Mouse (Mus musculus) CH12F3 (cell line): Measurements from ENCODE around the gene Gnb4.

Experiments
- in situ Hi-C: fragments of 300-500 bp; cut with MboI; formaldehyde crosslinking; loops from 2 replicates; pipeline ENCODE4 v1.14.3; 2020; ENCODE audit warnings: low sequenced_read_pairs

Gene Gnb4

GRCm38 (mm10) chr3:32616331-32617052, at the start of gene Gnb4:
TSS of gene Gnb4 (minus strand) at chr3:32616585.
- in situ Hi-C loops = no loop called here

- in situ Hi-C loops = no loop called here
Observed at GRCm38 (mm10) chr3:32661556-32661930, 45.2 kb upstream of the Gnb4 start.

- in situ Hi-C loops = no loop called here
Observed at GRCm38 (mm10) chr3:32660831-32661555, 44.6 kb upstream of the Gnb4 start.

DNA sequence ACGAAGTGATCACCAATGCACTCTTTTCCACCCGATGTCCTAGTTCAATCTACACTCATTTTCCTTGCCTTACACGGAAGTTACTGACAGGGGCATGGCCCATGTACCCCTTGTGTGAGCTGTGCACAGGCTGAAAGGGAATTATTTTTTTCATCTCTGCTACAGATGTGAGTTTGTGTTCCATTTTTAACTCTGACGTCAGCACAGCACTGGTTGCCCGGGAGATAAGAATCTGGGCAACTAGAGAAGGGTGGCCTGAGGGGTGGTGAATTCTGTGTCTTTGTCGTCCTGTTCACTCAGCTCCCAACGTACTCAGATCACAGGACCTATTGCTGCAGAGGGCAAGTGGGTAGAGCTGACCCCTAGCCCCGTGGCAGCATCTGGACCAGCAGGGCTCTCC, 43.9 kb upstream of the Gnb4 start:
- in situ Hi-C loops = no loop called here

- in situ Hi-C loops = no loop called here
Observed at GRCm38 (mm10) chr3:32659506-32659905, 43.1 kb upstream of the Gnb4 start.

- in situ Hi-C loops = no loop called here
Observed at GRCm38 (mm10) chr3:32658821-32659220, 42.4 kb upstream of the Gnb4 start.

GRCm38 (mm10) chr3:32658401-32658800, 42.0 kb upstream of the Gnb4 start:
- in situ Hi-C loops = no loop called here

DNA sequence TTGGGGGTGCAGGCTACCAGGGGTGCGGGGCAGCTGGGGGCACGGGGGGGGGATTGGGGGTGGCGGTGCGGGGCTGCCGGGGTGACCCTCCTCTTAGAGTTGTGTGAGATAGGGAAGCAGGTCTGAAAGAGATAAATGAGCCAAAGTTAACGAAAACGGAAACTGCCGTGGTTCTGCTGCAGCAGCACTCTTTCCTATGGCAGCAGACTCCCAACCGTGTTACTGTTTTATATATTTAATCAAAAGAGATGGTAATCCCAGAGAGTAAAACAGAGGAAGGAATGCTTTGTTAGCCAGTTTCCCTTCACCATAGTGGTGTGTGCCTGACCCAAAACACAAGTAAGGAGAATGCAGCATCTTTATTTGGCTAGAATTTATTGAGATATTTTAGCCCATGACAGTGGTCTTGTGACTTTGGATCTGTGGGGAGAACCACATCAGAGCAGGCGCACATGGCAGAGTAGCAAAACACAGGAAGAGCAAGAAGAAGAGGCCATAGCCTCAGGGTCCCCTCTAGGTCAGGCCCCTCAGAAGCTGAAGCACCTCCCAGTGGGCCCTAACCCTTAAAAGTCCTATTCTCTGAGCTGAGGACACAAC, 40.1 kb upstream of the Gnb4 start:
- in situ Hi-C loops = no loop called here

GRCm38 (mm10) chr3:32655994-32656393, 39.6 kb upstream of the Gnb4 start:
- in situ Hi-C loops = no loop called here

DNA sequence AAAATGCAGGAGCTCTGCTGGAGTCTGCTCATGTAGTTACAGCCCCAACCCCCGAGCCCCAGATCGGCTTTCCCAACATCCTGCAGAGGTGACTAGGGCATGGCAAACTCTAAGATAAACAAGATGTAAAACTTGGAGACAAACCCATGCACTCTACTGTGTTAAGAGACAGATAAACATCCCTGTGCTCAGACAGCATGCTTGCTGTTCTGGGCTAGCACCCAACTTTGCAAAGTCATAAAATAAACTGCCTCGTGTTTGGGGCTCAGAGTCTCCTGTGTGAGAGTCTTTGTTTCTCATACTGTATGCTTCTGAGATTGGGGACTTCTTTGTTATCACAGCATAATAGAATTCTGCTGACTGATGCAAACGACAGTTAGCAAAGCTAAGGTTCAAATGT, 36.4 kb upstream of the Gnb4 start:
- in situ Hi-C loops = no loop called here

DNA sequence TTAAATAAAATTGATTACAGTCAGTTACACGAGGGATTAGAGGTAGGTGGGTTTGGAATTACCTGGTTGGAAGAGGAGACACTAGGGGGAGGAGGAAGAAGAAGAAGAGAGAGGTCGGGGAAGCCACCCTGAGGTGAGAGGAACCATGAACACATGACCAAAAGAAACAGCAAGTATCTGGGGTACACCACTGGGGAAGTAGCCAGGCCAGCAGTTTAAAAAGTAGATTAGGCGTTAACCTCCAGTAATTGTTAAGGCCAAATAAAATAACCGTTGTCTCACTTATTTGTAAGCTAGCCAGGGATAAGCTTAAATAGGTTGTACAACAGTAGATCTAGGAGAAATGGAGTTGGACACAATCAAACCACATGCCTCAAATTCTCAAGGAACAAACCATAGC, 32.9 kb upstream of the Gnb4 start:
- in situ Hi-C loops = no loop called here

DNA sequence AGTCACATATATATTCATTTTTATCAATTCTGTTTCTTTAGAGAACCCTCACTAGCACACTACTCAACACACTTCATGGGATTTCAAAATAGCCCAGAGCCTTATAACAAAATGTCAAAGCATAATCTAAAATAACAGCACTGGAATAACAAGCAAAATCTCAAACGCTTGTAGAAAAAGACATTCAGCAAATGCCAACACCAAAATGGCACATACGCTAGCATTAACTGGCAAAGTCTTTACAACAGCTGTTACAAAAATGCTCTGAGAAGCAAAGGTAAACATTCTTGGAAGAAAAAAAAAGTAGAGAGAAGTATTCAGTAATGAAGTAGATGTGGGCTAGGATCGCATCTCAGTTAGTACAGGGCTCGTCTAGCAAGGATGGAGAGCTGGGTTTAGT, 30.5 kb upstream of the Gnb4 start:
- in situ Hi-C loops = no loop called here

- in situ Hi-C loops = no loop called here
Observed at GRCm38 (mm10) chr3:32644751-32645150, 28.4 kb upstream of the Gnb4 start.

DNA sequence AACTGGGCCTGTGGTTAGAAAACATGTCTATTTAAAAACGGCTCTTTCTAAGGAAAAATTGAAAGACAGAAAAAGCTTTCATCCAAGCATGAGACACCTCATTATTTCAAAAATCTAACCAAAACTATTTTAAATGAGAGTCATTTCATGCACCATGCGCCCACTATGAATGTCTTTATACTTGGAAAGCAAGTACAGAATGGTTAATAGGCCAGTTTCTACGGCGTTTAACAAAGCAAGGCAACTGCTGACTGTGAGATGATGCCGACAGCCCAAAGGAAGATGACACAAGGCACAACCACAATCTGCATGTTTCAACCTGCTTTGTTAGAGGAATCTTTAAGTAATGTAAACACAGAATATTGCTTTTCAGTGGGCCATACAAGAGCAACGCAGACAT, 25.7 kb upstream of the Gnb4 start:
- in situ Hi-C loops = no loop called here

GRCm38 (mm10) chr3:32638240-32638639, 21.9 kb upstream of the Gnb4 start:
- in situ Hi-C loops = no loop called here

DNA sequence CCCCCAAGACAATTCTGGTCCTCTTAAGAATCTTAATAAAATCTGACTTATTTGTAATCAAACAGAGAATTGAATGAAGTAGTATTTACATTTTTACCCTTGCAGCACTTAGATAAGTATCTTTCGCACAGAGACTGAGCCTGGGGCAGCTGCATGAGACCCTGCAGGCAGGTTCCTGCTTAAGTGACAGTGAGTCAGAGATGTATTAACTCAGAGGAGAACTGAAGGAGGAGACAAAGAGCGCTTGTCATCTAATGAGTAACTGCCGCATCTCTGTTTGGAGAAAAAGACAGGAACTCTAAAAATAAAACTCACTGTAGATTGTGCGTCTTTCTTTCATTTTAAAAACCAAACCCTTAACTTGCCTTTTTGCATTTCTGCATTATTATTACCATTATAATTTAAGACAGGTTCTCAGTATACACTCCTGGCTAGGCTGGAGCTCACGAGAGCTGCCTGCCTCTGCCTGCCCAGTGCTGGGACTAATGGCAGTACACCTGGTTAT, 16.4 kb upstream of the Gnb4 start:
- in situ Hi-C loops = no loop called here

- in situ Hi-C loops = no loop called here
Observed at GRCm38 (mm10) chr3:32630210-32630609, 13.8 kb upstream of the Gnb4 start.

GRCm38 (mm10) chr3:32628141-32628540, 11.8 kb upstream of the Gnb4 start:
- in situ Hi-C loops = no loop called here

DNA sequence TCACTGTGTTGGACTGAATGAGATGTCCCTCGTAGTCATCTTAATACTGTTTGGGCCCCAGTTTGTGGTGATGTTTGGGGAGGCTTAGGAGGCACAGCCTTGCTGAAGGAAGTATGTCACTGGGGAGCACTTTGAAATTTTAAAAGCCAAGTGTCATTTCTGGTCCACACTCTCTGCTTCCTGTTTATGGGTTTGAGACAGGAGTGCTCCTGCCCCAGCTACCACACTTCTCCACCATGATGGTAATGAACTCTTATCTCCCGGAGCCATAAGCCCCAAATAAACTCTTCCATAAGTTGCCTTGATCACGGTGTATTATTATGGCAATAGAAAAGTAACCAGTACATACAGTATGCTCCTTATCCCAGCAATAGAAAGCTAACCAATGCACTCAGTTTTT, 5.7 kb upstream of the Gnb4 start:
- in situ Hi-C loops = no loop called here

DNA sequence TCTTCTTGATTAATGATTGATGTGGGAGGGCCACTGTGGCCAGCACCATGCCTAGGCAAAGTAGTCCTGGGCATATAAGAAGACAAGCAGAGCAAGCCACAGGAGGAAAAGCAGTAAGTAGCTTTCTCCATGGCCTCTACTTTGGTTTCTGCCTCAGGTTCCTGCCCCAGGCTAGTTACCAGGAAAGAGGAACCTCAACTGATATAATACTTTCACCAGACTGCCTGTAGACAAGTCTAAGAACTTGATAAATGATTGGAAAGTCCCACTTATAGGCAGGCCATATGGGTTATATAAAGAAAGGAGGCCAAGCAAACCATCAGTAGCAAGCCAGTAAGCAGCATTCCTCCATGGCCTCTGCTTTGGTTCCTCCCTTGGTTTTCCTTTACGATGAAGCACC, 5.3 kb upstream of the Gnb4 start:
- in situ Hi-C loops = no loop called here

DNA sequence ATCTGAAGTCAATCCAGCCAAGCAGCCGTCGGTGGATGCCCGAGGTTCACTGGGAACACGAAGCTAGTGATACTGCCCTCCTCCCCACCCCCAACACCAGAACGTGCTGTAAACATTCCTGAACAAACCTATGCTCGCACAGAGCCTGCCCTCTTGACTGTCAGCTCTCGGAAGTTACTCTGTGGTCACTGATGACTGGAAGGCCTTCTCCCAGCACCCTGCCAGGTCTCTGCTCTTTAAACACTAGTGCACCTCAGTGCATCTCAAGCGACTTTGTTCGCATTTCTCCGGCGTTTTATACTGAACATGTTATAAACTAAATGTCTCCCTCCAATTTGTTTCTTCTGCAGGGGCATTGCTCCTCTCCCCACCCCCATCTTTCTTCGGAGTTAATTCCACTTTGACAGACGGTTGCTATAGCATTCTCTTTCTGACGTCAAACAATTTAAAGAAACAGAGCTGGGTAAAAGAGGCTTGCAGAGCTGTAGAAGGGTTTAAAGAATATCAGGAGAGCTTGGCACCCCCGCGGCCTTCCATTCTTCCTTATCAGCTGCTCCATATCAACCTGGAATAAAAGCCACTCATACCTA, 763 bp upstream of the Gnb4 start:
- in situ Hi-C loops = no loop called here

GRCm38 (mm10) chr3:32616006-32616330, 417 bp downstream of the Gnb4 start:
- in situ Hi-C loops = no loop called here
